Mouse (Mus musculus): Measurements from ENCODE around the gene L3mbtl4. TPM values are rescaled to one million over a fixed set of nuclear protein-coding genes. Genes with fewer than 3 reads are reported as not detected.
"Not testable (repeated sequence)": the region's sequence is repeated elsewhere in the genome, so short reads cannot be mapped to it uniquely, and the experiment has no call there.

L3mbtl4 gene
- total RNA-seq, 2 experiments from 2014 or later = 3.9 to 5.0 TPM

DNA sequence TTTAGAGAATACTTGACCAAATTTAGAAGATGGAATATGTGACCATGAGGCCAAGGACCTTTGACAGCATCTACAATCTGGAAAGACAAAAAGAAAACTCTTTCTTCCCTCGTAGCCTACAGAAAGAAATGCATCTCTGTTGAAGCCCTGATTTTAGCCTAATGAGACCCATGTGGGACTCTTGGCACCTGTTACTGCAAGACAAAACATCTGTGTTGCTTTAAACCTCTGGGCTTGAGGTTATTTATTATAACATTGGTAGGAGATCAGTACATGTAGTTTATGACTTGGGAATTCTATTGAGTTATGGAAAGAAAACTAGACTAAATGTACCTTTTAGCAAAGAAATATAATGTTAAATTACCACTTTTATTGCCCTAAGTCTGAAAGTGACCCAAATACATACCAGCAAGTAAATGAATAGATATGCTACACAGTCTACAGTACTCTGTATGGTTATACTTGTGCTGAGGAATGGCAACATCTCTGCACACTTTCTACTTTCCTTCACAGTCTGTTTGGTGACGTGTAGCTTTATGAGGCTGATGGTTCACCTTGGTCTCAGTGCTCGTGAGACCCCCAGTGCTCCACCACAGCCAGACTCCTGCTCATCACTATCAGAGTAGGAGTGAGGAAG, 65.4 kb downstream of the L3mbtl4 start:
- intact Hi-C loops (cut with DNase I) = no loop called here
- DNase-seq (ENCODE audit: low spot score in 2 of 2) = no peak

DNA sequence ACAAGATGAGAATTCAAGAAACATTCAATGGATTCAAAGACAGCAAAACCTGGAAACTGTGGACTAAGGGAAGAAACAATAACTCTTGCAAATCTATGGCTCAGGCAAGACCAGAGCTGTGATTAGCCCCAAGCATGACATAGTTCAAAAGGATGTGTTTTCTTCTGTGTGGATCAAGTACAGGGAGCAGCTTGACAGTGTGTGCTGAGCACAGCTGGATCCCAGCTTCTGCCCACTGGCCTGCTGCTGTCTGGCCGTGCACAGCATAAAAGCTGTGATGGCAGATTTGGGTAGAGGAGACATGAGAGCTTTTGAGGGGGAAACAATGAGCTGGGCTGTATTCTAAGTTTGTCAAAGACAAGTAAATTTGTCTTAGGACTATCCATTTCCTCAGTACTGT, 84.1 kb downstream of the L3mbtl4 start:
- no peak for DNase-seq (ENCODE audit: low spot score in 2 of 2)
- intact Hi-C loops (cut with DNase I) = no loop called here

DNA sequence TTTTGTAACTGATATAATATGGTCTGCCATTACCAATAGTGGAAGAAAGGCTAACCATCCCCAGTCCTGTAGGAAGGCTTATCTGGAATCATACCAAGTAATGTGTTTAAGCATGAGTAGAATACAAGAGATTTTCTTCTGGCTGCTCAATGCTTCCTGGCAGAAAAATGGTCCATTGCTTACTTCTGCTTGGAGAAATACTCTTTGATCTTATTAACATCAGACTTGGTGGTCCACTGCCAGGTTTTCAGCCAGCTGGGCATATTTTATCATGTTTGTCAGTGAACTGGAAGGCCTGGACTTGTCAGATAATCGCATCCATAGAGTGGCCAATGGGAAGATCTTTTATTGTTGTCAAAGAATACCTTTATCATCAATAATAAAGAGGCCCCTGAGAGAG, 97.5 kb downstream of the L3mbtl4 start:
- intact Hi-C loops (cut with DNase I) = no loop called here
- DNase-seq (ENCODE audit: low spot score in 2 of 2) = no peak

DNA sequence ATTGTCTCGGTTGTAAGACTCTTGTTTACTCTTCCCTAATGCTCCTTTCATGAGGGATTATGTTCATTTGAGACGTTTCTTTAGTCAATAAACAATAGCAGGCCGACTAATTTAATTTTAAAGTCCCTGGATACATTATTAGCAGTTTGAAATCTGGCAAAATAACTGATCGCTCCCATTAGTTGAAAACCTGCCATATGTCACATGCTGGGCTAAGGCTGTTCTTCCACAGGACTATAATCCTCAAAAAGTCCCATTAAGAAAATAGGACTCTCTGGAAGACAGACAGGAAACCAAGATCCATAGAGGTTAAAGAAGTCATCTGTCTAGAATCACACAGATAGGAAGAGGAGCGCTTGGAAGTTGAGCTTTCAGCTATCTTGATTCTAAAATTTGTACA, 114.9 kb downstream of the L3mbtl4 start:
- no peak for DNase-seq (ENCODE audit: low spot score in 2 of 2)
- intact Hi-C loops (cut with DNase I) = no loop called here

DNA sequence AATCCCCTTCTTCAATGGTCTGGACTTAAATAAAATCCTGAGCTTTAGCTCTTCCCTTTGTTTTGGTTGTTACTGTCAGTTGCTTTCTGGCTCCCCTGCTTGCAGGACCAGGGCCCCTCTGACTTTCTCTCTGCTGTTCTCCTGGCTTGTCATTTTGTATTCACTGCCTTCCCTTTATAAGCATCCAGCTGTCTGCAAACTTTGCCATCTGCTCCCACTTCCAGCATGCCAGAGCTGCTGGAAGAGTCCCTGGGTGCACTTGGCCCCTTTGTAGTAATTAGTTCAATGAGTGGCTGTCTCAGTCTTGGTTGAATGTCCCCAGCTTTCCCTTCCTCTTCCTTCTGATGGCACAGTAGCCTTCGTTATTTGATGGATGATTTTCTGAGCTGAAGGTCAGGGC, 132.4 kb downstream of the L3mbtl4 start:
- DNase-seq (ENCODE audit: low spot score in 2 of 2) = peak; percentile 18 to 24
- intact Hi-C loops (cut with DNase I) = no loop called here

DNA sequence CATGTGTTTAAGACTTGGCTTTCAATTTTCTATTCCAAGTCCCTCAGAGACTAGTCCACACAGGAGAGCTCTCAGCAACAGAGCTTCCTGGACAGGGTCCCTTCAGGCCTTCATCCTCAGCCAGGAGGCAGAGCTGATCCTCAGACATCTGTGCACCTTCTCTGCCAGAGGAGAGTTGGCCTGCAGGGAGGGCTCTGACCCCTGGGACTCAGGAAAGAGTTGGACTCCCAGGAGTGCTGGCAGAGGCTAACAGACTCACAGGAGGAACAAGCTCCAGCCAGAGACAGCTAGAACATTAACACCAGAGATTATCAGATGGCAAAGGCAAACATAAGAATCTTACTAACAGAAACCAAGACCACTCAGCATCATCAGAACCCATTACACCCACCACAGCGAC, 133.5 kb downstream of the L3mbtl4 start:
- DNase-seq (ENCODE audit: low spot score in 2 of 2); intact Hi-C loops (cut with DNase I): not testable (repeated sequence)

DNA sequence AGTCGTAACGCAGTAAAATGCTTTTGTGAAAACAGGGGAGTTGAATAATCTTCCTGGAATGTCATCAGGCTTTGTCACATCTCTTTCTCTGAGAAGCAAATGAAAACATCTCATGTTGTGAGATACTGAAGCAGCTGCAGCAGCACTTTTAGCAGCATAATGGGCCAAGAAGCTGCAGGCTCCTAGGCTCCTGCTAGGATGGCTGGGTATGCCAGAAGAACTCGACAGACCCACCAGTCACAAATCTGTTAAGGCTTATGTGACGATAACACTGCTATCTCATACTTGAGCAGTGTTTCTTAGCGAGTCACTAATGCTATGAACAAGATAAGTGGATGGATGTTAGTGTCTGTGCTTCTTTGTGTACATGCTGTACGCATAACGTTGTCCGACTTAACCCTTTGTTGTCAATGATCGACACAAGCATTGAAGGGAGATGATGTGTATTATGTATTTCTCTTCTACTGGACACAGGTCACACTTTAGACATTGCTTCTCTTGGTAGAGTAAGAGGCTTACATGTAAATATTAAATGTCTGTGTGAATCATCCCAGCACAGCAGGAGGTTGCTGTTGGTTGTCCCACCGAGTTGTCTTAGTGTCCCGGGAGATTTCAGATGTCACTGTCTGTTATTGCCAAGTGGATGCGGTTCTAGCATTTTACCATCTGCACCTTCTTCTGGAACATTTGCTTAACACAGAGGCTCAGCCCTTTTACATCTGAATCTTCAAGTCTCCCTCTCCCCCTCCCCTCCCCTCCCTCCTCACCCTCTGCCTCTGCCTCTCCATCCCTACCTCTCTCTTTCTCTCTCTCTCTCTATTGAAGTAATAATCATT, 149.3 kb downstream of the L3mbtl4 start:
- intact Hi-C loops (cut with DNase I) = no loop called here
- peak; percentile 11 to 40 for DNase-seq (ENCODE audit: low spot score in 2 of 2)

DNA sequence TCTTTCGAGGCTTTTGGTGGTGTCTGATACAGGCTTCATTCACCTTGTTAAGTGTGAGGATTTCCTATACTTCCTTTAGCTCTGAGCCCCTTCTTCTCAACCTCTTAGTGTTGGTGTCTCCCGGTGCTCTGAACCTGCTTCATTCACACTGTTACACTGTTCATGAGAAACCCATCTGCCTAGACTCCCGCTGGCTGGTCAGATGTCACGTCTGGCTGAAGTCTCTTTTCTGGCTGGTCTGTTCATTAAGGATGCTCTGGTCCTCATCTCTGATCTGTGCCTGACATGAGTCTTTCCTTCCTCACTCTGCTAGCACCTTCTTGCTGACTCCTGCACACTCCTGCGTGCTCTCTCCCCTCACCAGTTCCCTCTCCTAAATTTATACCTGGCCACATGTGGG, 160.0 kb downstream of the L3mbtl4 start:
- intact Hi-C loops (cut with DNase I) = no loop called here
- no peak for DNase-seq (ENCODE audit: low spot score in 2 of 2)

DNA sequence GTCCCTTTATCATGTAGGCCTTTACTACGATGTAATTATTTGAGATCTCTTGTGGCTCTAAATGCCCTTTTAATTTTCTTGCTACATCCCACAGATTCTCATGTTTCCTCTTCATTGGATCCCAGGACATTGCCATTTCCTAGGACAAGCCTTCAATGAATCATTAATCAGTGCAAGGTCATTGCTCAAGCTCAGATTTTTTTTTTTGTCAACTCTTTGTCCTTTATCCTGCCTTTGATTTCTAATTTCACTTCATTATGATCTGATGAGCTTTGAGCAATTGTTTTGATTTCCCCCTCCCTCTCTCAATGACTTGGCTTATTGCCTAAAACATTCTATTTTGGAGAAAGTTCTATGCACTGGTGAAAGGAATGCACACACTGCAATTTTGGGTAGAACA, 177.3 kb downstream of the L3mbtl4 start:
- intact Hi-C loops (cut with DNase I) = no loop called here
- no peak for DNase-seq (ENCODE audit: low spot score in 2 of 2)

DNA sequence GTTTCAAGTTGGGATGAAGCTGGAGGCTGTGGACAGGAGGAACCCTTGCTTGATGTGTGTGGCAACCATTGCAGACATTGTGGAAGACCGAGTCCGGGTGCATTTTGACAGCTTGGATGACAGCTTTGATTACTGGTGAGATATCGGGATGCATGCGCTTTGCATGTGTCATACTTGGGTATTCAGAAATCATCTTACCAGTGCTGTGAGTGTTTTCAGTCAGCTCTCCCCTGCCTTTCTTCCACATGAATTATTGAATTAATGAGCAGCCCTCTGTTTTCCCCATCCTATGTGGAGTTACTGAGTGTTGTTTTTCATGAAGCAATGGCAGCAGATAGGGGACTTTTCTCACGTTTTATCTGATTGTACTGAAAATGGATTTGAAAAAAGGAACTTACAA, 187.9 kb downstream of the L3mbtl4 start:
- no peak for DNase-seq (ENCODE audit: low spot score in 2 of 2)
- intact Hi-C loops (cut with DNase I) = no loop called here

DNA sequence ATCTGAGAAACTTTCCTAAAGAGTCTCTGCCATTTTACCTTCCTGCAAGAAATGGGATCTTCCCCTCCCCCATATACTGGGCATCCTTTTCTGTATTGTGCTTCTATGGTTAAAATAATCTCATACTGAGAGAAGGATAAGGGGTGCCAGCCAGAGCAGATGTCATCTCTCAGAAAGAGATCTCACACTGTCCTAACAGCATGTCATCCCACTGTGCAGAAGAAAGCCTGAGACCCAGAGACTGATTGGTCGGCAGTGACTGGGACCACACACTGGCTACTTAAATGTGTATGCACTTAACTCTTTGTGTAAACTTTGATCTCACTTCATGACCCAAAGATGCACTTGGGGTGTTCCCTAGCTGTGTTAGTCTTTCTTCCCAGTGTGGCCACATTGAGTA, 193.7 kb downstream of the L3mbtl4 start:
- no peak for DNase-seq (ENCODE audit: low spot score in 2 of 2)
- intact Hi-C loops (cut with DNase I) = no loop called here

DNA sequence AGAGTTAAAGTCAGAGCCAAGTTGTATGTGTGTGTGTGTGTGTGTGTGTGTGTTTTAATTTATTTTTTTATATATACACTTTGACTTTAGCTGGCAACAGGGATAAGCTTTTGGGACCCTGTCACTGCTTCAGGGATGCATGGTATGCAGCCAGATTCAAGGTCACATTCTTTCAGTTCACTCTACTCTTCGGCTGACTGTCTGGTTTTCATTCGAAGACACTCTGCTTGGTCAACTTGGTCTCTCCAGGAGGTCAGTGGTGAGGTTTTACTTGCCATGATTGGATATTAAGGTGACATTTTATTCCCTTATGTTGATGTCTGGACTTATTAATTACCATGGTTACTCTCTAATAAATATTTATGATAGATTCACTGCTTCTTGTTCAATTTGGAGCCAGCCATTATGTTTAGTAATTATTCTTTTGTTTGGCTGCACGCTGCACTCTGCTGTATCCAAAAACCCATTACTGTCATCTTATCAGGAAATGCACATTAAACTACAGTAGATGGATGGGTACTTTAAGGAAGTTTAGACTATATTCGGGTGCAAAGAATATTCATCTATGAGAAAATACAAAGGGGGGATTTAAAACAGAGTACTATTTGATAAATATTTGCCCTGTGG, 216.6 kb downstream of the L3mbtl4 start:
- DNase-seq (ENCODE audit: low spot score in 2 of 2) = no peak
- intact Hi-C loops (cut with DNase I) = no loop called here

DNA sequence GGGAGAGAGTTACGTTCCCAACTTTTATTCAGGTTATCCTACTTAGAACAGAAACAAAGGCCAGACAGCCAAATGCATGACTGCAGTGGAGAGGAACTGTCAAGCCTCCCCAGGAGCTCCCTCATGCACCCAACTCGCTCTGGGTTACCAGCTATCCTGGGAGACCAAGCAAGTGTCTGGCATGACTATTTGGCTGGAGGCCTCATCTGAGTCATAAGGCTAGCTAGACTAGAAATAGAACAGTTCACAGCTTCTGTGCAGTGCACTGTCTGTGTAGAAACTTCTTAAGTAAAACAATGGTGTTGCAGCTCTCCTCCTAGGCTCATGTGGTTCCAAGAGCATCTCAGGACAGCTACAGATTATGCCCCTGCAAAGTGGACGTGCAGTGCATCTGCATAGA, 218.6 kb downstream of the L3mbtl4 start:
- intact Hi-C loops (cut with DNase I) = no loop called here
- peak; percentile 8 to 21 for DNase-seq (ENCODE audit: low spot score in 2 of 2)

DNA sequence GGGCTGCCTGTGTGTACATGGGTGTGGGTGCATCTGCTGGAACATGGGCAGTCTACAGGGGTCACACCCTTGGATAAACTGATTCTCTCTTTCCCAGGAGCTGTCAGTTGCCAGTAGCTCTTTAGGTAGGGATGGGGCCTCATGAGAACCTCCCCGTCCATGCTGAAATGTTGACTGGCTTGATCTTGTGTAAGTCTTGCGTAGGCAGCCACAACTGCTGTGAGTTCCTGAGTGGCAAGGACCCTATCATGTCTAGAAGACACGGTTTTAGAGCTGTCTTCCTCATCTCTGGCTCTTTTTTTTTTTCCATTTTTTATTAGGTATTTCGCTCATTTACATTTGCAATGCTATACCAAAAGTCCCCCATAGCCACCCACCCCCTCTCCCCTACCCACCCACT, 229.4 kb downstream of the L3mbtl4 start:
- intact Hi-C loops (cut with DNase I); DNase-seq (ENCODE audit: low spot score in 2 of 2): not testable (repeated sequence)

DNA sequence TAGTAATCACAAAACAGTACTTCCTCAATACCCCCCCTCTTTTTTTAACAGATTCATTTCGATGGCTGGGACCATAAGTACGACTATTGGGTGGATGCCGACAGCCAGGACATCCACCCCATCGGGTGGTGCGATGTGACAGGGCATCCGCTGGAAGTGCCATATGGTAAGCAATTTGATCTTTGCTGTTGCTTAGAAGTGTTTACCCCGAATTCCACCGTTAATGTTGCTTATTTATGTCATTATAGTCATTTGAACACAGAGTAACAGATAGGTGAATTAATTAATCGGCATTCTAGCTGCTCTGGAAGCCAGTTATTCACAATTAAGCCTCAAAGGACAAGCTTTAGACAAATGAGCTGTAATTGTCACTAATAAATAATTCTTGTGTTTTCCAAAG, 286.1 kb downstream of the L3mbtl4 start:
- no peak for DNase-seq (ENCODE audit: low spot score in 2 of 2)
- intact Hi-C loops (cut with DNase I) = no loop called here

DNA sequence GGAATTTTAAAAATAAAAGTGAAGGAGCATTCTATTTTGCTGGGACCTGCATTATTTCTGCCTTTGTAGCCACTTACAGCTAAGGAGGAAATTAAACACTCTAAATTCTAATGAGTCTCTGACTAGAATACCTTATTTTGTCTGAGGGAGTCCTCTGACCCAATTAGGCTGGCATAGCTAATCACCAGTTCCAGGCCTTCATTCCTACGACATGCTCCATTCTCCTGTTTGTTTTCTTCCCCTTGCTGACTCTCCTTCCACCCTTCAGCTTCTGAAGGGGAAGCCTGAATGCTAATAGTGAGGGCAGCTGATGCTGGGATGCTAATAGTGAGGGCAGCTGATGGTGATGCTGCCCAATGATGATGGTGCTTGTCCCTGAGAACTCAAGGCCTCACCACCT, 286.7 kb downstream of the L3mbtl4 start:
- intact Hi-C loops (cut with DNase I) = no loop called here
- DNase-seq (ENCODE audit: low spot score in 2 of 2) = peak in 1 of 2 experiments; percentile 14

DNA sequence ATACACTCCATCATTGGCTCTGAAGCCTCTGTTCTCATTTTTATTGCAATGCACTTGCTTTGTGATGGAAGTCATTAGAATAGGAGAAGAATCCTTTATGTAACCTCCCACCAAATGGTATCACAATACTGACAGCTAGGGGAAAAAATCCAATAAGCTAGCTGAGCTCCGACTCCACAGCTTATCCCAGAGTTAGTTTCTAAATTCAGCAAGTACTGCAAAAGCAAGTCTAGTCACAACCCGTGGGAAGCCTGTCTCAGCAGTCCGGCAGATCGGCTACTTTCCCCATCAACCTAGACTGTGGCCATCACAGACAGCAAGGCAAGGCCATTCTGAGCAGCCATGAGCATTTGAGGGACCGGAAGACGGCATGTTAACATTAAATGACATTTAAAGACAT, 298.2 kb downstream of the L3mbtl4 start:
- intact Hi-C loops (cut with DNase I) = no loop called here

DNA sequence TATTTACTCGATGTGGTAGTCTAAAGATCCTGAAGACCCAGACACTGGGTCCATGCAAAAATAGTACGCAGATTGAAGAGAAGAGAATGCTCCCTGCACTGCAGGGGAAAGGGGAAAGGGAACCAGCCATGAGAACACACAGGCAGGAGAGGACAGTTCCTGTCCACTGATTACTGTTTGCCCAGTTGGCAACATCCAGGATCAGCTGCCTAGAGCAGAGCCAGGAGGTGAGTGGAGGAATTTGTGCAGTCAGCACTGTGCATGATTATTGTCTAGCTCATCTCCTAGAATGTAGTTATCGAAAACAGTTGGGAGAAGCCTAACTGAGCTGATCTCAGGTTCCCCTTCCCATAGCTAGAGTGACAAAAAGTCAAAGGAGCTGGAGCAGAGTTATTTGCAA, 311.6 kb downstream of the L3mbtl4 start:
- no peak for DNase-seq (ENCODE audit: low spot score in 2 of 2)
- intact Hi-C loops (cut with DNase I) = no loop called here

More for the DNA sequence above, 298.2 kb downstream of the L3mbtl4 start:
- peak; percentile 5 to 7 for DNase-seq (ENCODE audit: low spot score in 2 of 2)

DNA sequence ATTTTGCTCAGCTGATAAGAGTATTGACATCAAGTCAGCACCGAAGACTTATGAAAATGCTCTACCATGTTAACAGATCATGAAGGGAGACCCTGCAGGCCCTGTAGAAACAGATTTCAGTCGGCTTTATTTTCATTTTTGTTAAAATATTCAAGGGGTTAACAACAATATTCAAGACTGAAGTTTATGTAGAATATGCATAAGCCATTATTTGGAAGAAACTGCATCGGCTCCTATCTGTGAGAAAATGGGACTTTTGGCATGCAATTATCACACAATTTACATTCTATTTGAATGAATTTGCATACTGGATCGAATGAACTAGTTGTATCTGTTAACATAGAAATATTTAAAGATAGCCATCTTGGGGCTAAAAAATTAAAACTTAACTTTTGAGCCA, 318.0 kb downstream of the L3mbtl4 start:
- DNase-seq (ENCODE audit: low spot score in 2 of 2) = no peak
- intact Hi-C loops (cut with DNase I) = no loop called here

DNA sequence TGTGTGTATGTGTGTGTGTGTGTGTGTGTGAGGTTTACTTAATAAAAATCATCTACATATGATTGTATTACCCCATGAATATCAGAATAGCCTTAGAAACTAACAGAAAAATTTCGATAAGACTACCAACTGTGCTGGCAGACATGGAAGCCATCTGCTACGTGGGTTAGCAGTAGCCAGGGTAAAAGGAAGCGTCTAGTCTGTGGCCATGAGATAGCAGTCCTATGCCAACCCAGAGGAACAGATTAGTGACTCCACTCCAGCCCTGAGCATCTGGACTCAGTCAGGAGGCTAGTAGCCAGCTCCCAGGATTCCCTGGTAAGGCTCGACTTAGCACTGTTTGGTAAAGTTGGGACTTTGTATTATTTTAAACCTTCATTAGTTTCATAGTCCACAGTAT, 329.1 kb downstream of the L3mbtl4 start:
- intact Hi-C loops (cut with DNase I) = no loop called here
- no peak for DNase-seq (ENCODE audit: low spot score in 2 of 2)

DNA sequence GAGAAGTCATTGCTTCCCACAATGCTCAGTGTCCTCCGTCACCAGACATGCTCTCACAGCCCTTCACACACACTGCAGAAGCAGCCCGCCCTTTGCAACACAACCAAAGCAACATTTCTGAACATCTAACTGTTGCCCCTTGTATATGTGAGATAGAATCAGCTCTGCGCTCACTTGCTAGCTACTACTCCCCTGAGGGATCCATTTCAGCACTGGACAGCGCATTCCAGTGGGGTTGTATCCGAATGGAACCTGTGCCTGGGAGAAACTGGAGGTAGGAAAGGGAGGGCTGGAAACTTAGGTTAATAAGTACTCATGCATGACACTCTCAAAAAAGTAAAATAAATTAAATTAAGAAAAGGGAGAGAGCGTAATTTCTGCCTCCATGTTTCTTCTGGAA, 334.1 kb downstream of the L3mbtl4 start:
- no peak for DNase-seq (ENCODE audit: low spot score in 2 of 2)
- intact Hi-C loops (cut with DNase I) = no loop called here

Measured in left cerebral cortex, postnatal 14 days (tissue).